Mouse (Mus musculus): ENCODE measurements at regions not wholly inside any gene's neighbourhood (a gene's known extent, or its start where the extent isn't known, plus 50 kb on each side); places are given as distances from the start of the nearest gene placed in this dataset.

- Histone ChIP-seq H3K27ac (ENCODE audit: insufficient read depth, low read depth, low read length, poor library complexity, severe bottlenecking) (no peak overlapping the region), H3K36me3 (ENCODE audit: control insufficient read depth, insufficient read depth, low read length, poor library complexity, severe bottlenecking) (no peaks in the 10 kb centered on the region), H3K4me1 (ENCODE audit: control insufficient read depth in 2 of 2, insufficient read depth in 2 of 2, low read length in 2 of 2, poor library complexity in 1 of 2) (no peaks in the 10 kb centered on the region), H3K9ac (ENCODE audit: insufficient read depth, low read depth, low read length, poor library complexity, severe bottlenecking) (no peak overlapping the region), H3K4me3 (ENCODE audit: insufficient read depth in 1 of 2, low read depth in 1 of 2, low read length in 2 of 2, poor library complexity in 1 of 2, severe bottlenecking in 1 of 2) (no peak overlapping the region), H3K9me3 (ENCODE audit: control insufficient read depth, insufficient read depth, low read depth, low read length) (no peaks in the 10 kb centered on the region)
- DNase-seq (ENCODE audit: low read depth, low spot score), result no peak
- in situ Hi-C loops (cut with MboI; ENCODE audit: low sequenced_read_pairs in 2 of 2, unreplicated experiment in 2 of 2), result no loop called here
- TF ChIP-seq MAFK (IDR thresholded peaks at IDR 0.05; ENCODE audit: insufficient read depth, low read depth, low read length), result no peak
- no peak for TF ChIP-seq CHD2 (IDR thresholded peaks at IDR 0.05; ENCODE audit: low read depth, low read length)
- no peak for TF ChIP-seq ZNF384 (IDR thresholded peaks at IDR 0.05; ENCODE audit: low read depth, low read length)
- no peak for TF ChIP-seq ZC3H11A (IDR thresholded peaks at IDR 0.05; ENCODE audit: borderline replicate concordance, low read depth, low read length)
- no peak for TF ChIP-seq HCFC1 (IDR thresholded peaks at IDR 0.05; ENCODE audit: borderline replicate concordance, insufficient read depth, low read length)
These were observed 880.5 kb upstream of the Pou3f3 start for GRCm38 (mm10) chr1:41815021-41815420.

- TF ChIP-seq MAFK (IDR thresholded peaks at IDR 0.05; ENCODE audit: insufficient read depth, low read depth, low read length) (no peak), HCFC1 (IDR thresholded peaks at IDR 0.05; ENCODE audit: borderline replicate concordance, insufficient read depth, low read length) (no peak), ZC3H11A (IDR thresholded peaks at IDR 0.05; ENCODE audit: borderline replicate concordance, low read depth, low read length) (no peak), ZNF384 (IDR thresholded peaks at IDR 0.05; ENCODE audit: low read depth, low read length) (no peak), CHD2 (IDR thresholded peaks at IDR 0.05; ENCODE audit: low read depth, low read length) (no peak)
These were observed 872.8 kb upstream of the Pou3f3 start for GRCm38 (mm10) chr1:41822742-41823141.

GRCm38 (mm10) chr1:41825223-41825622 lies 870.3 kb upstream of the Pou3f3 start:
- no peaks in the 10 kb centered on the region for H3K9me3 ChIP-seq (ENCODE audit: control insufficient read depth, insufficient read depth, low read depth, low read length)
- H3K9ac ChIP-seq (ENCODE audit: insufficient read depth, low read depth, low read length, poor library complexity, severe bottlenecking), result no peak overlapping the region
- H3K4me1 ChIP-seq (ENCODE audit: control insufficient read depth in 2 of 2, insufficient read depth in 2 of 2, low read length in 2 of 2, poor library complexity in 1 of 2), result no peaks in the 10 kb centered on the region
- in situ Hi-C loops (cut with MboI; ENCODE audit: low sequenced_read_pairs in 2 of 2, unreplicated experiment in 2 of 2), result no loop called here
- DNase-seq (ENCODE audit: low read depth, low spot score), result no peak
- TF ChIP-seq ZC3H11A (IDR thresholded peaks at IDR 0.05; ENCODE audit: borderline replicate concordance, low read depth, low read length) (no peak), CHD2 (IDR thresholded peaks at IDR 0.05; ENCODE audit: low read depth, low read length) (no peak), HCFC1 (IDR thresholded peaks at IDR 0.05; ENCODE audit: borderline replicate concordance, insufficient read depth, low read length) (no peak)
- H3K27ac ChIP-seq (ENCODE audit: insufficient read depth, low read depth, low read length, poor library complexity, severe bottlenecking), result no peak overlapping the region
- H3K36me3 ChIP-seq (ENCODE audit: control insufficient read depth, insufficient read depth, low read length, poor library complexity, severe bottlenecking), result no peaks in the 10 kb centered on the region
- no peak overlapping the region for H3K4me3 ChIP-seq (ENCODE audit: insufficient read depth in 1 of 2, low read depth in 1 of 2, low read length in 2 of 2, poor library complexity in 1 of 2, severe bottlenecking in 1 of 2)

More at GRCm38 (mm10) chr1:41822742-41823141, 872.8 kb upstream of the Pou3f3 start:
- in situ Hi-C loops (cut with MboI; ENCODE audit: low sequenced_read_pairs in 2 of 2, unreplicated experiment in 2 of 2), result no loop called here
- no peaks in the 10 kb centered on the region for H3K36me3 ChIP-seq (ENCODE audit: control insufficient read depth, insufficient read depth, low read length, poor library complexity, severe bottlenecking)
- no peaks in the 10 kb centered on the region for H3K9me3 ChIP-seq (ENCODE audit: control insufficient read depth, insufficient read depth, low read depth, low read length)
- H3K9ac ChIP-seq (ENCODE audit: insufficient read depth, low read depth, low read length, poor library complexity, severe bottlenecking), result no peak overlapping the region
- H3K4me3 ChIP-seq (ENCODE audit: insufficient read depth in 1 of 2, low read depth in 1 of 2, low read length in 2 of 2, poor library complexity in 1 of 2, severe bottlenecking in 1 of 2), result no peak overlapping the region
- no peak for DNase-seq (ENCODE audit: low read depth, low spot score)
- H3K4me1 ChIP-seq (ENCODE audit: control insufficient read depth in 2 of 2, insufficient read depth in 2 of 2, low read length in 2 of 2, poor library complexity in 1 of 2), result no peaks in the 10 kb centered on the region
- H3K27ac ChIP-seq (ENCODE audit: insufficient read depth, low read depth, low read length, poor library complexity, severe bottlenecking), result no peak overlapping the region

DNA sequence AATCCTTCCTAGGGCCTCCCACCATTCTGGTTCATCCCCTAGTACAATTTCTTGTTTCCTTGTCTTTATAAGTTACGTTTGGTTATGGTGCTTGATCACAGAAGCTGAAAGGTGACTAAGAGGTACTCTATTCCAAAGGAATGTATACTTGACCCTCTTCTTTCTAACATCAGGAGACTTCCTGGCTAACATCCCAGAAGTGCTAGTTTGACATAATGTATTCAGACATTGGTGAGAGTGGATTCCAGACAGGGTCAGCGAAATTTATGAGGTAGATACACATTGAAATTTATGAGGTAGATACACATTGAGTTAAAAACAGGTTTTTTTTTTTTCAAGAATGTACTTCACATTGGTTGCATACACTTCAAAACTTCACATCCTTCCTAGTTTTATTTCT lies 863.9 kb upstream of the Pou3f3 start:
- Histone ChIP-seq H3K4me3 (ENCODE audit: insufficient read depth in 1 of 2, low read depth in 1 of 2, low read length in 2 of 2, poor library complexity in 1 of 2, severe bottlenecking in 1 of 2) (no peak overlapping the region), H3K9ac (ENCODE audit: insufficient read depth, low read depth, low read length, poor library complexity, severe bottlenecking) (no peak overlapping the region), H3K4me1 (ENCODE audit: control insufficient read depth in 2 of 2, insufficient read depth in 2 of 2, low read length in 2 of 2, poor library complexity in 1 of 2) (no peaks in the 10 kb centered on the region), H3K27ac (ENCODE audit: insufficient read depth, low read depth, low read length, poor library complexity, severe bottlenecking) (no peak overlapping the region), H3K9me3 (ENCODE audit: control insufficient read depth, insufficient read depth, low read depth, low read length) (no peaks in the 10 kb centered on the region), H3K36me3 (ENCODE audit: control insufficient read depth, insufficient read depth, low read length, poor library complexity, severe bottlenecking) (no peaks in the 10 kb centered on the region)
- TF ChIP-seq ZNF384 (IDR thresholded peaks at IDR 0.05; ENCODE audit: low read depth, low read length) (no peak), ZC3H11A (IDR thresholded peaks at IDR 0.05; ENCODE audit: borderline replicate concordance, low read depth, low read length) (no peak), HCFC1 (IDR thresholded peaks at IDR 0.05; ENCODE audit: borderline replicate concordance, insufficient read depth, low read length) (no peak), CHD2 (IDR thresholded peaks at IDR 0.05; ENCODE audit: low read depth, low read length) (no peak), MAFK (IDR thresholded peaks at IDR 0.05; ENCODE audit: insufficient read depth, low read depth, low read length) (no peak)
- no peak for DNase-seq (ENCODE audit: low read depth, low spot score)
- in situ Hi-C loops (cut with MboI; ENCODE audit: low sequenced_read_pairs in 2 of 2, unreplicated experiment in 2 of 2), result no loop called here

Data from ES-E14 (cell line).